Mouse (Mus musculus) kidney, postnatal 10 days (tissue): ENCODE results near the gene Fxyd2.

Experiments used
- DNase-seq: peaks from one replicate; pipeline ENCODE4 v3.0.0; 2021; ENCODE audit warnings: mixed read lengths

Fxyd2 gene

DNA sequence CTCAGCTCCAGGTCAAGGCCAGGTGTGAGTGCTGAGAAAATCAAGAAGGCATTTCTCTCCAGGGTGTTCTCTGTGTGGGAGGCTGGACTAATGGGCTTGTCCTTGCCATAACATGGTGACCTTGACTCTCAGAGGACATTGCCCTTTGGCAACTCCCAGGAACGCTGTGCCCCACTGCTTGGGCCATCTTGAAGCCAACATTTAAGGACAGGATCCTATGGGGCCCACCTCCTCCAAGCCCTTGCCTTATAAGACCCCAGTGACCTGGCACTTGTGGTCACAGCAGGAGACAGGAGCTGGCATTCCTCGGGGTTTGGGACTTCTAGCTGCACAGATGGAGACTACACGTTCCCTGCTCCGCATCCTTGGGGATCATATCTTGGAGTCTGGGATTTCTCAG, at the start of gene Fxyd2:
Gene Fxyd2 (plus strand): TSS at position 236 of the 400 bp plus-strand sequence.
- no peak for DNase-seq

GRCm38 (mm10) chr9:45349851-45350250, 49.6 kb upstream of the Fxyd2 start:
- no peak for DNase-seq

DNA sequence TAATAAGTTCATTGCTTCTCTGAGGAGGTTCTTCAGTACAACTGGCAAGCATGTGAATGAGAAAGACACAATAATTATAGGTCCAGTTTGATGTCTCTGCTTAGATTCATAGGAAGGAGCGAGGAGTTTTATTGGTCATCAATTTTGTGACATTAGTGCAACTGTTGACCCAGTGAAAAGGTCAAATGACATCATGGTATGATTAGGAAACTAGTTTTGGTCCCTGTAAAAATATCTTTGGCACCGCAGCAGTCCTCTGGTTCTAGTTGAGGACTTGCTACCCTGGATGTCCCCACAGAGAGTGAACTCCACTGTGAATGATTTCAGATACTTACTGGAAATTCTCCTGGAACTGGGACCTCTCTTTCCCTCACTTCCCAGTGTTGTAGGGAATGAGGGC, 44.3 kb upstream of the Fxyd2 start:
- no peak for DNase-seq

DNA sequence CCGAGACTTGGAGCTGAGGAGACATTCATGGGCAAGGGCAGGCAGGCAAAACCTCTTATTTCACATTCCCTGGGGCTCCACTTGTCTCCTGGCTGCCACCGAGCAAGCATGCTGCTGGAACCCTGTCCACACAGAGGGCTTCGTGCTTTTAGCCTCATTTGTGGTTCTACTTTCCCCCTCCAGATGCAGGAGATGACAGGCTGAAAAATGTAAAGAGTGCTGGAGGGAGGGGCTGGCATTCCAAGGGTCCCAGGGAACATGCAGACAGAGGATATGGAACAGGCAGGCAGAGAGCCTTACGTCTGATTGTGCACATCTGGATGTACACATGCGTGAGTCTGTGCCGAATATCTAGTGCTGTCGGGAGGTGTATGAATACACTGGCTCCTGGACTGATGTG, 41.1 kb upstream of the Fxyd2 start:
- DNase-seq, result no peak

DNA sequence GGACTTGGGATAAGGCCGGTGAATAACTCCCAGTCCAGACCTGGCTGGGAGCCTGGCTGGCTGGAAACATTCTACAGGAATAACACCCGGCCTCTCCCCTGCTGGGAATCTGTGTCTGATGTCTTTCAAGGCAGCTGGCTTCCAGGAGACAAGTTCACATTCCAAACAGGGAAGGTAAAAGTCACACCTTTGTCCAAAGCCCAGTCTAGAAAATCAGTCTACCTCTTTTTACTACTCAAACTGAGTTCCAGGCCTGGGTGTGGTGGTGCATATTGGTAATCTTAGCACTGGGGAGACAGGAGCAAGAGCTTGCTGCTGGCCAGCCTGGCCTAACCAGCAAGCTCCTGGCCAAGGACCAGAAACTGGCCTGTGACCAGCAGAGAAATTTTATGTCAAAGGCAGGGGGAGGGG, 37.4 kb upstream of the Fxyd2 start:
- DNase-seq, result no peak

- no peak for DNase-seq
Observed at GRCm38 (mm10) chr9:45363639-45364214, 35.7 kb upstream of the Fxyd2 start.

- no peak for DNase-seq
Observed at GRCm38 (mm10) chr9:45367716-45368115, 31.8 kb upstream of the Fxyd2 start.

- no peak for DNase-seq
Observed at GRCm38 (mm10) chr9:45368341-45368901, 31.0 kb upstream of the Fxyd2 start.

DNA sequence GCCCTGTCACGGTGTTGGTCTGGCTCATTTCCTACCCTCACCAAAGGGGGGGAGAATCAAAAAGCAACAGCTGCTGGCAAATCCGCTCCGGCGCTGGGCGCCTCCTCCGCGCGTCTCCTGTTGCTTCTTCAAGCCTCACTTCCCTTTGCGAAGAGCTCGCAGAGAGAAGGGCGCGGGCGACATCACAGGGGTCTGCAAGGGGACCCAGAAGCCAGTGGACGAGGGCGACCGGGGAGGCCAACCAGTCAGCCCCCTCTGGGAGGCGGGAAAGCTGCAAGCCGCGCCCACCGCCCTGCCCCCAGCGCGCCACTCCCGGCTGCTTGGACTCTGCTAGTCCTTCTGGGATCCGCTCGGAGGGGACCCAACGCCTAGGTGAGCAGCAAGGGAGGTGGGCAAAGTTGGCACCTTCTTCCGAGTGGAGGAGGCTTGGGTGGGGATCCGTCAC, 29.3 kb upstream of the Fxyd2 start, which contains the start of gene Fxyd6:
Gene Fxyd6 (plus strand): TSS at position 69 of the 445 bp plus-strand sequence.
- DNase-seq, result peak; percentile 79

- no peak for DNase-seq
Observed at GRCm38 (mm10) chr9:45370616-45371336, 28.7 kb upstream of the Fxyd2 start.

DNA sequence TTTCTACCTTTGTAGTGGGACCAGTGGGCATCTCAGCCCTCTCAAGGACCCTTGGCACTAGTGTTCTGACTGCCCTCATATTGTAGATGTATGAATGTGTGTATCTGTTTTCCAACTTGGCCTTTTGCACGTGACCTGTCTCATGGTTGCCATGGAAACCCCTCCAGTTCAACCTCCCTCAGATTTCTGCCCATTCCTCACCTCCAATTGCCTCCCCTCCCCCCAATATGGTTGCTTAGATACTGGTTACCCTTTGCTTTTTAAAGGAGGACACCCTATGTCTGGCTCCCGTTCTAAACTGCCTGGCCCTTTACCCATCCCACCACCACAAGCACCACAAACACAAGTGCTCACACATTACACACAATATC, 28.1 kb upstream of the Fxyd2 start:
- no peak for DNase-seq

DNA sequence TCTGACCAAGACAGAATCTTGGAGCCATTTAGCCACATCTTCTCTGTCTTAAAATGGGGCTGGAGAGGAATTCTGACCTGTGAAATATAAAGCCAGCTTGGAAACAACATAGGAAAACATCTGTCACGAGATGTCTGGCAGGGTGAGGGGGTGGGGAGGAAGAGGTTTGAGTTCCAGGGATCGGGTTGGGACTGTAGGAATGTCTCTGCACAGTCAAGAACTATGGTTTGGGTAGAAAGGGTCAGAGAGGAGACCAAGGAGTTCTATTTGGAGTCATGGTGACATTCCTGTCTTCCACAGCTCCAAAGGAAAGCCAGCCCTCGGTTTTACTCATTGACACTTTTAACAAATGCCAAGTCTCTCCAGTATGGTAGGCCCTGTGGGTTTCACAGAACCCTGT, 25.6 kb upstream of the Fxyd2 start:
- no peak for DNase-seq

GRCm38 (mm10) chr9:45374988-45375502, 24.4 kb upstream of the Fxyd2 start:
- DNase-seq, result no peak

DNA sequence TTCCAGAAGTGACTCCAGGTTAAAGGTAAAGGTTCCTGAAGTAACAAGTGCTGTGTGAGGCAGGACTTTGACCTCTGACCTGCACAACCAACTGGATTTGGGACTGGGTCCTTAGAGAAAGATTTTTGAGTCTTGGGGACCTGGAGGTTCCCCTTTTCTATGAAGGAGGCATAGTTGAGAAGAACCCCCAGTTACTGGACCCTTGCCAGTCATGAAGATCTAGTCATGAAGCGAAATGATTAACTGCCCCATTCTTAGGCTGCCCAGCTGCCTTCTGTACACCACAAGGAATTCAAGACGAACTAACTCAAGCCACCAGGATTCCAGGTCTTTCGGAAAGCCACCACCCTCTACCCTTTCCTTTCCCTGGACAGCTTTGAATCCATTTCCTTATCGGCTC, 23.0 kb upstream of the Fxyd2 start:
- DNase-seq, result no peak

DNA sequence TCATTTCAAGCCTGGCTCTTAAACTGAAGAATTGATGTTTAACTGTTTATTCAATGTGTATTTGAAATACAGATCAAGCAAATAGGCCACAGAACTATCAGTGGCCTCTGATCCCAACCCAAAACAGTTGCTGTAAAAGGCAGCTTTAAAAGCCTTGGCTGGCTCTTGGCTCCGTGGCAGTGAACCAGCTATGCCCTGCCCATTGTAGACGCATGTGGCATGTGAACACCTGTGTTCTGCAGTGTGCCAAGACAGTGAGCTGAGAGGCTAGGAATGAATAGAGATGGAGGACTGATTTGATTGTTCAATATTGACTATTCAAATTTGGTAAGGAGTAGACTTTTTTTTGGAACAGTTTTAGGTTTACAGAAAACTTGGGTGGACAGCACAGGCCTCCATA, 22.6 kb upstream of the Fxyd2 start:
- no peak for DNase-seq

GRCm38 (mm10) chr9:45380411-45381251, 18.8 kb upstream of the Fxyd2 start:
- no peak for DNase-seq

GRCm38 (mm10) chr9:45382336-45382735, 17.1 kb upstream of the Fxyd2 start:
- no peak for DNase-seq

DNA sequence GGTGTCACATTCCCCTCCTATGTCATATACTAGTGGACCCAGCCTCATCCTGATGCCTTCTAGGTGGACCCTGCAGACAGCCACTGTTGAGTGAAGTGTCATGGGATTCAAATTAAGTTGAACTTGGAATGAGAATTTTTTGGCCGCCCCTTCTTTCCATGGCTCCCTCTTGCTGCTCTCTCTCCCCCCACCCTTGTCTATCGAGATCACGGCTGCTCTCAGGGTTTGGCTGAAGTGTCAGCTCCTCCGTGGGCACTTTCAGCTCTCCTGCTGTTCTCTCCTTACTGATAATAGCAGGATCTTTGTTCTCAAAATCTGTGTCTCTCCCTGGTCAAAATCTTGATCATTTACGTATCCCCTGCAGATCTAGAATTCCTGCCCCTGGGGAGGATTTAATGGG, 16.6 kb upstream of the Fxyd2 start:
- DNase-seq, result no peak

DNA sequence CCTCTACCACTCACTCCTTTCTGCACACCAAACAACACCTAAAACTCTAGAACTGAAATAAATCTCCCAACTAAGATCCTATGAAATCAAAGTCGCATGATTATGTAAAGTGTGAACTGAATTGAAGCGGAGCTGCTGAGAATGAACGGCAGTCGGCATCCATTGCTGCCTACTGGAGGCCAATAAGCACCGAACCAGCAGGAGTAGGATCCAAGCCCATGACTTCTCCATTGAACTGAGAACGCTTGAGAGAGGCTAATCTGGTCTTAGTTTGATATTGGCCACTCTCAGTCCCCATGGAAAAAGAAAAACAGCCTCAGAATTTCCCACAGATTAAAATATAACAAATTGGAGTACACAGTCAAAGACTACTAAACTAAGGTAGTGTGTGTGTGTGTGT, 15.6 kb upstream of the Fxyd2 start:
- DNase-seq, result no peak

DNA sequence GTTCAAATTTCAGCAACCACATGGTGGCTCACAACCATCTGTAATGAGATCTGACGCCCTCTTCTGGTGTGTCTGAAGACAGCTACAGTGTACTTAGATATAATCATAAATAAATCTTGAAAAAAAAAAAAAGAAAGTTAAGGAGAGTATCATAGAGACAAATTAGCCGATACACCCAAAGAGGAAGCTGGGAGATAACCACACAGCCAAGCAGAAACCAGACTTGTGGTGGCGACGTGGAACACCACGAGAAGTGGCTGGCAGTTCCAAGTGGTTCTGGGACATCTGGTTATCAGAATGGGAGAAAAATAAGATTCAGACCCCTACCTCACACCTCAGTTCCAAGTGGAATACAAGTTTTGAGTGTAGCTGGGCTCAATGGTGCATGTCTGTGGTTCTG, 12.8 kb upstream of the Fxyd2 start:
- DNase-seq, result no peak

DNA sequence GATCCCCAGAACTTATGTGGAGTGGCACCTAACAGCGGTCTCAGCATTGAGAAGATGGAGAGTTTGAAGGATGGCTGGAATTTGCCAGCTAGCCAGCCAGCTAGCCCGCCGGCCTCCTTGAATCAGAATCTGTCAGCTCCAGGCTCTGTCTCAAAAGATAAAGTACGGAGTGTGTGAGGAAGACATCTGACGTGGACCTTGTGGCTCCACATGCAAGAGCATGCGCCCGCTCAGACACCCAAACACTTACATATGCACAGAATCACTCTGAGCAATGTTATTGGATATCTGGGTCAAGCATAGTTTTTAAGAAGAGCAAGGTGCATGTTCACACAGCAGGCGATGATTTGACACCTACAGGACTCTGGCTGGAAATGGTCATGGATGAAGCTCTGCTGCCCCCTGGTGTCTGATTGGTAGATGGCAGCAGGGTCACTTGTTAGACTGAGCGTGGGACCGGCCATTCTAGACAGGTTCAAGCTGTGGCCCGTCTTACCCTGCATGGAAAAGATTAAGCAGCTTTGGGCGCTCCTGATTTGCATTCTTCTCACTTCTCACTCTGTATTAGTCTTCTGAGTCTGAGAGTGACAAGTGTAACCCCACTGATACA, 11.0 kb upstream of the Fxyd2 start:
- DNase-seq, result peak; percentile 92

DNA sequence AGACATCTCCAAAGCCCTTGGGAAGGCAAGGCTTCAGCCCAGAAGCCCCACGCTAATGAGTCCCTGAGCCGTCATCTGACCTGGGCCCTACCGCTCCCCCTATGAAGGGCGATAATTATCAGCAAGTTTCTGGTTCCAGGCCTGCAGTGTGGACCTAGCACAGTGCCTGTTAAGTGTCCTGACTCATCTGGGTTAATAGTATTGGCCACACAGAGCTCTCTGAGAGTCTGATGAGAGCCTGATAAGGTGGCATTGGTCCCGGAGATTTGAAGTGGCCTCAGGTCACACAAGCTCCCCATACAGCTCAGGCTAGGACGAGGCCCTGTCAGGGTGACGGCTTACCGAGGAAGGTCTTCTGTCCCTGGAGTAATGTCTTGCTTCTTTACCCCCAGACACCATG, 9.9 kb upstream of the Fxyd2 start:
- no peak for DNase-seq

- DNase-seq, result no peak
Observed at GRCm38 (mm10) chr9:45391299-45391698, 8.2 kb upstream of the Fxyd2 start.
